Mouse (Mus musculus): ENCODE data around the gene Wrap53. TPM values are rescaled to one million over a fixed set of nuclear protein-coding genes. Genes with fewer than 3 reads are reported as not detected.
A peak's percentile ranks its signal among the peaks of the same experiment; 100 is the strongest.
"Not testable (repeated sequence)": the region's sequence is repeated elsewhere in the genome, so short reads cannot be mapped to it uniquely, and the experiment has no call there.

The Wrap53 gene
- total RNA-seq, 2 experiments from 2014 or later, result 5.0 to 5.4 TPM

DNA sequence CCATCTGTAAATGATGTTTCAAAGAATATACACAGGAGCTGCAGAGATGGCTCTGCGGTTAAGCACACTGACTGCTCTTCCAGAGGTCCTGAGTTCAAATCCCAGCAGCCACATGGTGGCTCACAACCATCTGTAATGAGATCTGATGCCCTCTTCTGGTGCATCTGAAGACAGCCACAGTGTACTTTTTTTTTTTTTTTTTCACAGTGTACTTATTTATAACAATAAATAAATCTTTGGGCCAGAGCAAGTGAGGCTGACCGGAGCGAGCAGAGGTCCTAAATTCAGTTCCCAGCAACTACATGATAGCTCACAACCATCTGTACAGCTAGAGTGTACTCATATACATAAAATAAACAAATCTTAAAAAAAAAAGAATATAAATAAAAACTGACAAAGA, 49.8 kb downstream of the Wrap53 start:
- not testable (repeated sequence) for DNase-seq

- DNase-seq, result no peak
Measured at GRCm38 (mm10) chr11:69528031-69528390, 52.0 kb downstream of the Wrap53 start.

DNA sequence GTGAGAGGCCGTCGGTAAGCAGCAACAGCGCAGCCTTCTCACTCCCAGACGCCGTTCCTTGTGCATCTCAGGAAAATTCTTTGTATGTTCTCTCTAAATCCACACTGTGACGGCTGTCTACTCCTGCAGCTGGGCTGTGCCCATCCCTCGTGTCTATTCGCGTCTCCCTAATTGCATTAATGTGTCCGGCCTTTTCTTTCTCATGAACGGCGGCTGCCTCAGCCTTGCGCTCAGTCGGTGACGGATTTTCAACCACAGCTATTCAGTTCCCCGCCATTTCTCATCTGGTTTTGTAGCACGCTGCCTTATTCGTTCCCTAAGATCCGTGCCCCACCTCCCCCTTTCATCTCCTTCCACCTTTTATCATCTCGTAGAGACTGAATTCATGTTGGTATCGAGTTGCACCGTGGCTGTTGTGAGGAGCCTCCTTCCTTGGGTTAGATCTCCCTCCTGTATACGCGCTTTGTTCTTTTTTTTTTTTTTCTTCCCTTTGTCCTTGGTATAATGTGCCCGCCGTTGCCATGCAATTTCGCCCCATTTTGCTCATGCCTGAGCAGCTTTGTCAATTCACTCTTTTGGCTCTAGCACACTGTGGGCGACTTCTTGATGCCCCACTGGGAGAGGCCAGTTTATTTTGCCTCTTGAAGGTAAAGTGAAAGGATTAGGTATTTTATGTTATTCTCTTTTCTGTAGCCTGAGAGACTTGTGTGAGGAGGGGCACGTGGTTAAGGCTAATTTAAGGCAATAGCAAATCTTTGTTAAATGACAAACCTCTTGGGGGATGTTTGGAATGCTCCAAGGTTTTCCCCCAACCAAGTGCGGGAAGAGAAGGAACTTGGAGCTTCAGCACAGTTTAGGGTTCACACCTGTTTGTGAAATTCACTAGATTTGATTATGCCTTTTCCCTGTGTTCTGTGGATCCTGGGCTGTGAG, 52.7 kb downstream of the Wrap53 start:
- DNase-seq, result no peak

GRCm38 (mm10) chr11:69526631-69527030, 53.4 kb downstream of the Wrap53 start:
- no peak for DNase-seq

- DNase-seq, result no peak
Measured at GRCm38 (mm10) chr11:69525661-69526060, 54.4 kb downstream of the Wrap53 start.

GRCm38 (mm10) chr11:69523651-69524050, 56.4 kb downstream of the Wrap53 start:
- DNase-seq, result no peak

DNA sequence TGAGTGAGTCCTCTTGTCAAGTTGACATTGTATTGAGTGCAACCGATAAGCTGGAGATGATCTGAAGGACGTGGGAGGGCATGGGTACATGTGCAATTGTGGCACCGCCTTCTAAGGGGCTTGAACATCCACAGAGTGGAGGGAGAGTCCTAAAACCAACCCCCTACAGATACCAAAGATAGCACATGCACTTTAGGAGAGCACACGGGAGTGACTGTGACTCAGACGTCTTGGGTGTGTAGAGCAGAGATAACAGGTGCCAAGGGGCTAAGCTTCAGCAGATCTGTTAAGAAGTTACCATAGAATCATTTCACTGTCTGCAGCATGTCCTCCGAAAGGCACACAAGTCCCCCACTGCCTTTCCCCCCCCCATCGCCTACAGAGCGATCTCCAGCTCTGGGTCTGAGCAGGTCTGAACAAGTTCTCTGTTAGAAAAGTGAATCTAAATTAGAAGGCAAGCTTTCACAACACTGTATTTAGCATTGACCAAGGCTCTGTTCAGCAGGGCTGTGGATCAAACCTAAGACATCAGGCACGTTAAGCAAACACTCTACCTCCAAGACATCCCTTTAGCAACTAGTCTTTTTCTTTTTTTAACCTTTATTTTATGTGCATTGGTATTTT, 58.4 kb downstream of the Wrap53 start:
- DNase-seq, result no peak

DNA sequence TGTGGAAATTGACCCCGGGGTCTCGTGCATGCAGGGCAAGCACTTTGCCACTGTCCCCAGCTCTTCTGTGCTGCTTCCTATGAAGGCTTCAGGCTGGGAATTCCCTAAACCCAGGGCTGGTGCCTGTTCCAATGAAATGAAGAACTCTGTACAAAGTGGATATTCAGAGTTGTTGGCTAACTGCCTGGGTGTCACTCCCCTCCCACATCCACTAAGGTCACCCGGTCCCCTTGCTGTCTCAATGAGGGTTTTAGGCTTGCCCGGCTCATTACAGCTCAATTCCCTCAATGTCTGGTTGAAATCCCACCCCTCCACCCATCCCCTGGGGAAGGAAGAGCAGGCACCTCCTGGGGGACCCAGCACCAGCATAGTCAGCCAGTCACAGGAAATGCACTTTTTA, 60.1 kb downstream of the Wrap53 start:
- no peak for DNase-seq

GRCm38 (mm10) chr11:69516661-69517060, 63.4 kb downstream of the Wrap53 start:
- DNase-seq, result peak in 1 of 2 experiments; percentile 14

- DNase-seq, result no peak
Measured at GRCm38 (mm10) chr11:69516151-69516640, 63.9 kb downstream of the Wrap53 start.

DNA sequence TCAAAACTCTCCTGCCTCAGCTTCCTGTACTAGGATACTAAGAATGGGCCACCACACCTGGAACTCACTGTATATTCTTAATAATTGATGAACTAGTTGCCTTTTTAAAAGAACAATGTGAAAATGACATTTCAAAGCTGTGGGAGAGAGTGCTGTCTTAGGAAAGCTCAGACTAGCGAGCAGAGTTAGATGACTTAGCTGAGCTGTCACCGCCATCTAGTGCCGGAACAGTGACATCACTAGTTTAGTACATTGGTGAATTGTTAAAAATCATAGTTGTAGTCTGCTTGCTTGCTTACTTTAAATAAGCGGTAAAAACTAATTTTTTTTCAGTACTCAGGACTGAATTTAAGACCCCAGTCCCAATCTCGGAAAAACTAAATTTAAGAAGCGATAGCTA, 66.2 kb downstream of the Wrap53 start:
- DNase-seq, result peak; percentile 63 to 80

Other genes starting within 250 kb of the Wrap53 start
- under 1 TPM; 0.41 to 0.57 TPM for gene Rnf227, start 239.8 kb downstream of the Wrap53 start, total RNA-seq (2021)
- gene Chd3, start 210.8 kb downstream of the Wrap53 start, total RNA-seq (2021), result 10 to 100 TPM; 16.2 to 26.3 TPM
- gene Naa38, start 184.8 kb downstream of the Wrap53 start, total RNA-seq (2021), result 100 to 1,000 TPM; 112 to 118 TPM
- 10 to 100 TPM; 30.2 to 32.2 TPM for gene Cyb5d1, start 184.6 kb downstream of the Wrap53 start, total RNA-seq (2021)
- gene Tmem88, start 182.0 kb downstream of the Wrap53 start, total RNA-seq (2021), result 10 to 100 TPM; 10.3 to 14.3 TPM
- 10 to 100 TPM; 15.8 to 18.0 TPM for gene Kdm6b, start 166.6 kb downstream of the Wrap53 start, total RNA-seq (2021)
- under 1 TPM; 0.10 to 0.51 TPM for gene Dnah2, start 31.1 kb downstream of the Wrap53 start, total RNA-seq (2021)
- 100 to 1,000 TPM; 111 to 140 TPM for gene Efnb3, start 20.1 kb downstream of the Wrap53 start, total RNA-seq (2021)
- gene Trp53, start 104 bp upstream of the Wrap53 start, total RNA-seq (2021), result 10 to 100 TPM; 15.0 to 15.5 TPM
- gene Atp1b2, start 25.7 kb upstream of the Wrap53 start, total RNA-seq (2021), result 10 to 100 TPM; 15.2 to 16.4 TPM
- gene Shbg, start 37.6 kb upstream of the Wrap53 start, total RNA-seq (2021), result not detected
- 1 to 10 TPM; 3.3 to 3.8 TPM for gene Sat2, start 41.8 kb upstream of the Wrap53 start, total RNA-seq (2021)
- gene Fxr2, start 52.7 kb upstream of the Wrap53 start, total RNA-seq (2021), result 10 to 100 TPM; 91.3 to 97.2 TPM
- gene Sox15, start 75.1 kb upstream of the Wrap53 start, total RNA-seq (2021), result not detected
- 10 to 100 TPM; 12.3 to 15.6 TPM for gene Mpdu1, start 82.4 kb upstream of the Wrap53 start, total RNA-seq (2021)
- 10 to 100 TPM in 1 of 2 experiments, 1 to 10 TPM in 1; 7.3 to 10.5 TPM for gene Cd68, start 85.9 kb upstream of the Wrap53 start, total RNA-seq (2021)
- gene Eif4a1, start 92.2 kb upstream of the Wrap53 start, total RNA-seq (2021), result 100 to 1,000 TPM; 185 to 188 TPM
- 10 to 100 TPM; 27.3 to 35.1 TPM for gene Senp3, start 101.8 kb upstream of the Wrap53 start, total RNA-seq (2021)
- 1 to 10 TPM; 1.5 to 1.7 TPM for gene Tnfsf13, start 105.5 kb upstream of the Wrap53 start, total RNA-seq (2021)
- gene Tnfsf12, start 115.6 kb upstream of the Wrap53 start, total RNA-seq (2021), result 10 to 100 TPM; 16.9 to 17.1 TPM
- gene Tnfsfm13, start 115.8 kb upstream of the Wrap53 start, total RNA-seq (2021), result 1 to 10 TPM; 2.5 to 4.1 TPM
- gene Polr2a, start 178.4 kb upstream of the Wrap53 start, total RNA-seq (2021), result 10 to 100 TPM; 27.4 to 33.4 TPM
- gene Slc35g3, start 181.7 kb upstream of the Wrap53 start, total RNA-seq (2021), result not detected
- 10 to 100 TPM; 41.7 to 44.7 TPM for gene Zbtb4, start 185.7 kb upstream of the Wrap53 start, total RNA-seq (2021)
- gene Chrnb1, start 215.7 kb upstream of the Wrap53 start, total RNA-seq (2021), result 1 to 10 TPM; 2.0 to 4.6 TPM
- 1 to 10 TPM; 2.6 to 3.0 TPM for gene Fgf11, start 221.6 kb upstream of the Wrap53 start, total RNA-seq (2021)
- under 1 TPM; 0.17 to 0.49 TPM for gene Tmem102, start 225.4 kb upstream of the Wrap53 start, total RNA-seq (2021)
- gene Gm39566, start 235.0 kb upstream of the Wrap53 start, total RNA-seq (2021), result not detected
- gene Spem2, start 238.2 kb upstream of the Wrap53 start, total RNA-seq (2021), result not detected
- not detected for gene Spem1, start 241.9 kb upstream of the Wrap53 start, total RNA-seq (2021)